Mouse (Mus musculus) E14TG2a.4 (cell line): Measurements from ENCODE around the gene Dmrtc1a.
"Not testable (repeated sequence)": the region's sequence is repeated elsewhere in the genome, so short reads cannot be mapped to it uniquely, and the experiment has no call there.

Experiments
- H3K27me3 ChIP-seq: 2 replicates; pipeline ENCODE4 v1.6.1; 2014; ENCODE audit warnings: low read length, control low read depth; ENCODE audit not compliant: insufficient read depth
- H3K36me3 ChIP-seq: 2 replicates; pipeline ENCODE4 v1.6.1; 2014; ENCODE audit warnings: low read length, control low read depth; ENCODE audit not compliant: insufficient read depth
- H3K4me1 ChIP-seq: replicated peaks from 2 replicates; pipeline ENCODE4 v1.6.1; 2014; ENCODE audit warnings: low read depth, low read length, control low read depth
- H3K4me3 ChIP-seq: replicated peaks from 2 replicates; pipeline ENCODE4 v1.5.1; 2014; ENCODE audit warnings: mild to moderate bottlenecking, low read length
- H3K9me3 ChIP-seq: 2 replicates; pipeline ENCODE4 v1.6.1; 2014; ENCODE audit warnings: low read length, control low read depth
- CTCF ChIP-seq: conservative IDR thresholded peaks from 2 replicates; pipeline ENCODE4 v1.5.1; 2014; ENCODE audit warnings: low read length
- NANOG ChIP-seq: IDR thresholded peaks from 2 replicates; pipeline ENCODE4 v1.6.1; 2014; ENCODE audit warnings: borderline replicate concordance, low read length, mixed read lengths
- POU5F1 ChIP-seq: IDR thresholded peaks from 2 replicates; pipeline ENCODE4 v1.6.1; 2014; ENCODE audit warnings: low read length, borderline replicate concordance

The Dmrtc1a gene

GRCm38 (mm10) chrX:102908587-102908986 lies at the start of gene Dmrtc1a, which contains the start of gene 1700011M02Rik:
Gene Dmrtc1a (minus strand): TSS chrX:102908687.
Gene 1700011M02Rik (plus strand): TSS chrX:102908905.
- not testable (repeated sequence) for H3K4me1 ChIP-seq

GRCm38 (mm10) chrX:102950136-102950535 lies 41.6 kb upstream of the Dmrtc1a start:
- H3K4me1 ChIP-seq, H3K9me3 ChIP-seq, H3K27me3 ChIP-seq, H3K4me3 ChIP-seq, H3K36me3 ChIP-seq: not testable (repeated sequence)

More at GRCm38 (mm10) chrX:102908587-102908986, at the start of gene Dmrtc1a, which contains the start of gene 1700011M02Rik:
- not testable (repeated sequence) for H3K36me3 ChIP-seq, H3K27me3 ChIP-seq, H3K4me3 ChIP-seq
- H3K9me3 ChIP-seq: peaks cover 16% of the 10 kb centered on the region

GRCm38 (mm10) chrX:102936743-102937142 lies 28.3 kb upstream of the Dmrtc1a start:
- Histone ChIP-seq H3K9me3 (no peaks in the 10 kb centered on the region), H3K4me3 (no peak overlapping the region), H3K27me3 (peaks cover 25% of the 10 kb centered on the region), H3K4me1 (peaks cover 9% of the 10 kb centered on the region; the same call in 1 of the 2 replicates), H3K36me3 (no peaks in the 10 kb centered on the region)
- no peak for TF ChIP-seq NANOG
- no peak for TF ChIP-seq CTCF
- no peak for TF ChIP-seq POU5F1

GRCm38 (mm10) chrX:102934395-102934764 lies 25.9 kb upstream of the Dmrtc1a start:
- Histone ChIP-seq H3K27me3 (peaks cover 25% of the 10 kb centered on the region), H3K9me3 (no peaks in the 10 kb centered on the region), H3K36me3 (no peaks in the 10 kb centered on the region), H3K4me1 (peaks cover 9% of the 10 kb centered on the region; the same call in 1 of the 2 replicates), H3K4me3 (peak overlapping the region; percentile 81; the same call in 1 of the 2 replicates)
- TF ChIP-seq POU5F1: no peak
- no peak for TF ChIP-seq NANOG
- no peak for TF ChIP-seq CTCF

GRCm38 (mm10) chrX:102933571-102934394 lies 25.3 kb upstream of the Dmrtc1a start:
- Histone ChIP-seq H3K36me3 (no peaks in the 10 kb centered on the region), H3K27me3 (peaks cover 25% of the 10 kb centered on the region), H3K4me1 (peaks cover 9% of the 10 kb centered on the region; the same call in 1 of the 2 replicates), H3K9me3 (no peaks in the 10 kb centered on the region), H3K4me3 (peak overlapping the region; percentile 81)
- no peak for TF ChIP-seq CTCF
- no peak for TF ChIP-seq NANOG
- TF ChIP-seq POU5F1: no peak

GRCm38 (mm10) chrX:102932992-102933570 lies 24.6 kb upstream of the Dmrtc1a start:
- no peaks in the 10 kb centered on the region for H3K9me3 ChIP-seq
- H3K4me3 ChIP-seq: peak overlapping the region; percentile 81
- TF ChIP-seq CTCF (no peak), POU5F1 (no peak), NANOG (no peak)
- H3K4me1 ChIP-seq: peaks cover 9% of the 10 kb centered on the region; the same call in 1 of the 2 replicates
- no peaks in the 10 kb centered on the region for H3K36me3 ChIP-seq
- H3K27me3 ChIP-seq: peaks cover 25% of the 10 kb centered on the region

GRCm38 (mm10) chrX:102928072-102928471 lies 19.6 kb upstream of the Dmrtc1a start, which contains the start of gene 1700018G05Rik:
Gene 1700018G05Rik (plus strand): TSS chrX:102928372.
- H3K4me3 ChIP-seq, H3K4me1 ChIP-seq, H3K9me3 ChIP-seq, H3K36me3 ChIP-seq, H3K27me3 ChIP-seq: not testable (repeated sequence)

- H3K4me3 ChIP-seq, H3K36me3 ChIP-seq, H3K27me3 ChIP-seq, H3K4me1 ChIP-seq, H3K9me3 ChIP-seq: not testable (repeated sequence)
Measured at GRCm38 (mm10) chrX:102926707-102927106, 18.2 kb upstream of the Dmrtc1a start.

- not testable (repeated sequence) for H3K9me3 ChIP-seq, H3K4me3 ChIP-seq, H3K27me3 ChIP-seq, H3K4me1 ChIP-seq, H3K36me3 ChIP-seq
Measured at GRCm38 (mm10) chrX:102914823-102915222, 6.3 kb upstream of the Dmrtc1a start.
